In the genomic region with DNA sequence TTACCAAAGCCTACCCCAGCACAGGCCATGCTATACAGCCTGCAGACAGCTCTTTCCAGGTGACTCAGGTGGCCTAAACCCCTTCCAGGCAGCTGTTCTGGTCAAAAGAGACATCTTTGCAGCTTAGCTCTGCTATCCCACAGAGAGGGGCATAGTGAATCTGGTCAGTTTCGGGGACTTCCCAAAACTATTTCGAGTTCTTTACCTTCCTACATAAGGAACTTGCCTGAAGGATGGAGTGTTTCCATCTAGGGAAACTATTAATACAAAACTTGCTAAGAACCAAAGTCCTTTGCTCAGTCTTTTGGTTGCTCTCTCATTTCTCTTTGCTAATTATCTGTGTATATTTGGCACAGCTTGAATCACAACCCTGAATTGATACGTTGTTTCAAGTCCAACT, we compare ENCODE assay signal across 16 mouse cellular contexts.
"Had no signal": no experiment of that assay in that cellular context is flagged by ENCODE, and none has a peak within 500 bp of the region (broad histone marks: within the 10 kb centered on the region; RNA-seq: fewer than 3 reads in every experiment).

No protein-coding gene starts in this region.

- H3K4me2 ChIP-seq: neural tube, embryonic 13.5 days; neural tube, embryonic 15.5 days; stomach, embryonic 15.5 days had no signal

- H3K9ac ChIP-seq: neural tube, embryonic 13.5 days; neural tube, embryonic 15.5 days; stomach, embryonic 15.5 days had no signal

- H3K9me3 ChIP-seq: neural tube, embryonic 13.5 days; neural tube, embryonic 15.5 days; stomach, embryonic 15.5 days had no signal

- DNase-seq: retina, postnatal 1 day; right cerebral cortex, adult 18-20 months; right cerebral cortex, postnatal 14 days; right cerebral cortex, postnatal 25 days; right cerebral cortex, postnatal 4 days; spleen, adult 18-20 months; thymus, adult 18-20 months; thymus, adult 2 months; thymus, postnatal 14 days; thymus, postnatal 25 days; thymus, postnatal 36 days; thymus, postnatal 4 days had no signal

- H3K4me1 ChIP-seq: neural tube, embryonic 13.5 days; neural tube, embryonic 15.5 days; stomach, embryonic 15.5 days had no signal

- H3K4me3 ChIP-seq: neural tube, embryonic 13.5 days; neural tube, embryonic 15.5 days; stomach, embryonic 15.5 days had no signal

- H3K27me3 ChIP-seq: neural tube, embryonic 13.5 days; neural tube, embryonic 15.5 days; stomach, embryonic 15.5 days had no signal

- H3K27ac ChIP-seq: neural tube, embryonic 13.5 days; neural tube, embryonic 15.5 days; stomach, embryonic 15.5 days; stomach, postnatal 0 days had no signal
